ENCODE assay signal across 19 mouse cellular contexts in genomic region chr2:103590645-103591044, GRCm38 (mm10).
"Had no signal": no experiment of that assay in that cellular context is flagged by ENCODE, and none has a peak within 500 bp of the region (broad histone marks: within the 10 kb centered on the region; RNA-seq: fewer than 3 reads in every experiment).

No protein-coding gene starts in this region.

- H3K4me3 ChIP-seq: midbrain, embryonic 12.5 days; midbrain, embryonic 15.5 days; neural tube, embryonic 12.5 days; neural tube, embryonic 15.5 days; stomach, embryonic 15.5 days had no signal

- H3K4me2 ChIP-seq: lung, embryonic 14.5 days; midbrain, embryonic 12.5 days; midbrain, embryonic 15.5 days; neural tube, embryonic 12.5 days; neural tube, embryonic 15.5 days; stomach, embryonic 15.5 days had no signal

- H3K4me1 ChIP-seq: stomach, embryonic 15.5 days had no signal

- H3K27ac ChIP-seq: liver, embryonic 14.5 days; midbrain, embryonic 12.5 days; midbrain, embryonic 15.5 days; neural tube, embryonic 12.5 days; neural tube, embryonic 15.5 days; stomach, embryonic 15.5 days had no signal

- H3K9ac ChIP-seq: liver, embryonic 14.5 days; liver, postnatal 0 days; lung, embryonic 14.5 days; midbrain, embryonic 12.5 days; midbrain, embryonic 15.5 days; neural tube, embryonic 12.5 days; neural tube, embryonic 15.5 days; stomach, embryonic 15.5 days had no signal

- H3K36me3 ChIP-seq: midbrain, embryonic 12.5 days; midbrain, embryonic 15.5 days; neural tube, embryonic 12.5 days; neural tube, embryonic 15.5 days; stomach, embryonic 15.5 days had no signal

- ATAC-seq: liver, postnatal 0 days; lung, postnatal 0 days; midbrain, embryonic 15.5 days had no signal

- H3K27me3 ChIP-seq: midbrain, embryonic 12.5 days; midbrain, embryonic 15.5 days; neural tube, embryonic 12.5 days; neural tube, embryonic 15.5 days; stomach, embryonic 15.5 days had no signal

- H3K9me3 ChIP-seq: midbrain, embryonic 12.5 days; midbrain, embryonic 15.5 days; neural tube, embryonic 12.5 days; neural tube, embryonic 15.5 days; stomach, embryonic 15.5 days had no signal

- DNase-seq: kidney, adult 18-20 months; kidney, adult 9 months; kidney, postnatal 14 days; kidney, postnatal 4 days; left cerebral cortex, postnatal 4 days; liver; liver, postnatal 0 days; lung, embryonic 14.5 days; retina, postnatal 1 day; right cerebral cortex, postnatal 25 days; spleen, adult 18-20 months; thymus, postnatal 25 days had no signal
